Mouse (Mus musculus): ENCODE measurements around the gene Crcp.

- TF ChIP-seq CTCF (IDR thresholded peaks at IDR 0.05; ENCODE audit: borderline replicate concordance, control insufficient read depth, extremely low read depth, insufficient read depth, low read length, poor library complexity) = no peak
- no peak for TF ChIP-seq POLR2A (IDR thresholded peaks at IDR 0.05; ENCODE audit: control insufficient read depth, extremely low read depth, insufficient read depth, low read length, poor library complexity)
Measured at GRCm38 (mm10) chr5:130074491-130074890, 45.4 kb downstream of the Crcp start.
